Mouse (Mus musculus) neural tube, embryonic 11.5 days (tissue): Measurements from ENCODE around the gene St7l. TPM values are rescaled to one million over a fixed set of nuclear protein-coding genes. Genes with fewer than 3 reads are reported as not detected.

Source experiments
- ATAC-seq: fragments of 200-750 bp; cut with Nextera tagmentation; 2 replicates; pipeline ENCODE4 v1.8.0; 2017; ENCODE audit warnings: moderate number of reproducible peaks, mild to moderate bottlenecking, moderate TSS enrichment, moderate library complexity; ENCODE audit not compliant: insufficient read depth, low FRiP score, low TSS enrichment
- DNase-seq: peaks from one replicate; pipeline ENCODE4 v3.0.0-alpha.2; 2015; ENCODE audit warnings: low spot score
- H3K27ac ChIP-seq: fragments of 300-500 bp; sonication (generic); 2 replicates; pipeline ENCODE4 v1.5.1; 2014; ENCODE audit warnings: low read depth, mild to moderate bottlenecking, low read length
- H3K27me3 ChIP-seq: fragments of 300-500 bp; sonication (generic); 2 replicates; pipeline ENCODE4 v1.6.1; 2014; ENCODE audit warnings: mild to moderate bottlenecking, low read length, mixed read lengths; ENCODE audit not compliant: control insufficient read depth, insufficient read depth
- H3K36me3 ChIP-seq: fragments of 300-500 bp; sonication (generic); 2 replicates; pipeline ENCODE4 v1.6.1; 2014; ENCODE audit warnings: mild to moderate bottlenecking, low read length, moderate library complexity, mixed read lengths; ENCODE audit not compliant: control insufficient read depth, insufficient read depth
- H3K4me1 ChIP-seq: fragments of 300-500 bp; sonication (generic); 2 replicates; pipeline ENCODE4 v1.6.1; 2014; ENCODE audit warnings: low read length, mixed read lengths; ENCODE audit not compliant: control insufficient read depth, insufficient read depth
- H3K4me2 ChIP-seq: fragments of 300-500 bp; sonication (generic); 2 replicates; pipeline ENCODE4 v1.6.1; 2014; ENCODE audit warnings: low read depth, mild to moderate bottlenecking, moderate library complexity
- H3K4me3 ChIP-seq: fragments of 300-500 bp; sonication (generic); 2 replicates; pipeline ENCODE4 v1.5.1; 2014; ENCODE audit warnings: low read depth, low read length
- H3K9ac ChIP-seq: fragments of 300-500 bp; sonication (generic); 2 replicates; pipeline ENCODE4 v1.6.1; 2014; ENCODE audit warnings: mild to moderate bottlenecking, low read length
- H3K9me3 ChIP-seq: fragments of 300-500 bp; sonication (generic); 2 replicates; pipeline ENCODE4 v1.6.1; 2016; ENCODE audit warnings: low read length; ENCODE audit not compliant: control insufficient read depth
- WGBS: fragments of 180-500 bp; shearing (Covaris S2); extraction: QIAGEN DNeasy Blood & Tissue Kit; methylation state at CpG from one replicate; pipeline ENCODE4 v1.1.7; 2014; 5-methylcytosine and 5-hydroxymethylcytosine counted together
- polyA plus RNA-seq: library from polyadenylated mRNA; unstranded; fragments of >200 nt; fragmentation: Nextera tagmentation; extraction: Ambion mirVana; gene quantifications from 2 replicates; pipeline ENCODE4 v1.2.1, GENCODE M21; 2014

The St7l gene
- polyA plus RNA-seq: 34.5 and 36.6 TPM in 2 replicates

DNA sequence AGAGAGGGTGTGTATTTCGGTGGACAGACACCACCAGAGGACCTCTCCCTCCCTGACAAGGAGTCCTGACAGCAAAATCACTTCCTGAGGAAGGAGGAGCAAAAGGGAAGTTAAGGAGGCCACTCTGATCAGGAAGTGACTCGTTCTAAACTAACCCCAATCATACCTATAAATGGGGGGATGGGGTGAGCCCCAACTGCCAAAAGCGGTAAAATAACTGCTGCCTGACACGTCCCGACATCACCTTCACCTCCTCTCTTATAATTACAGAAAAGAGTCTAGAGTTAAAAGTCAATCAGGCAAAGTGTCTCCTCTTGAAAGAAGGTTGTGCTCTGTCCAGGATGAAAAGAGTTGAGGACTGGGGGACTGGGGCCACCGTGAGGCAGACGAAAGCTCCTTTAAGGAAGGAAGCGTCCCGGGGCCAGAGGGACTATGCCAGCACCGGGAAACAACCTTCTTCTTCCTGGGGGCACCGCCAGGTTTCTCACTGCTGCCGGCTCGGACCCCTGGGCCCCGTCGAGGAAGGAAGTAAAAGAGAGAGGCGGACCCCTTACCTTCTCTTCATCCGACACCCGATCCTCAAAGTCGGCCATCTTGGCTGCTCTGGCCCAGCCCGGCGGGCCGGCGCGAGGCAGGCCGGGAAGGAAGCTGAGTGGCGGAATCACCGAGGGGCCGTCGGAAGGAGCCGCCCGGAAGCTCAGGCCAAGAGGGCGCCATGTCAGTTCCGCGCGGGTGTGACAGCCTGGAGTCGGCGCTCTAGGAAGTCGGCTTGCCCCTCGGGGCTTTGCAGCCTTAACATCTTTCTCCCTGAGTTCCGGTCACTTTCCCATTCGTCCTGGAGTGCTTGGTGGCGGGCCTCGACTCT is at the start of gene St7l, which contains the start of gene Capza1:
St7l (plus strand) TSS at position 220 of the 865 bp plus-strand sequence.
Capza1 (minus strand) TSS at position 720 of the 865 bp plus-strand sequence.
- H3K4me3 ChIP-seq: peak within 1 kb of the TSS; percentile 98
- H3K9ac ChIP-seq: peak within 1 kb of the TSS; percentile 97
- WGBS: under 1% methylated on average over 43 of the region's 43 CpGs
- H3K4me2 ChIP-seq: peak within 1 kb of the TSS; percentile 76
- peak within 1 kb of the TSS; percentile 91 for H3K27ac ChIP-seq
- no peaks in the 10 kb centered on the region for H3K27me3 ChIP-seq
- no peaks in the 10 kb centered on the region for H3K9me3 ChIP-seq
- DNase-seq (peak; percentile 92), ATAC-seq (peak; percentile 98)
- peaks cover 3% of the 10 kb centered on the region; the same call in 1 of the 2 replicates for H3K4me1 ChIP-seq
- H3K36me3 ChIP-seq: no peaks in the 10 kb centered on the region

DNA sequence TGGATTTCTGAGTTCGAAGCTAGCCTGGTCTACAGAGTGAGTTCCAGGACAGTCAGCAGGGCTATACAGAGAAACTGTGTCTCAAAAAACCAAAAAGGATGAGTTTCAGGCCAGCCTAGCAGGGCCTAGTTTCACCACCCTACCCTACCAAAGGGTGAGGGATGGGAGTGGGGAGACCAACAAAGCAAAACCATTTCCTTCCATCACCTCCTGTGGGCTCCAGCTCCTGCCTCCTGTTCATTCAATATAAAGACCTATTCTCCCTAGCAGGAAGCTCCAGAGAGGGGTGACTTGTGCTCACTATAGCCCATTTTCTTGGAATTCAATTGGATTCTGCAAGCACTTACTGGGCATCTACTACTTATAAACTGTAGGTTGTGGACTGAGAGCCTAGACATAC is 49.1 kb upstream of the St7l start:
- no peak overlapping the region for H3K9ac ChIP-seq
- H3K4me2 ChIP-seq: no peak overlapping the region
- DNase-seq: no peak
- no peaks in the 10 kb centered on the region for H3K9me3 ChIP-seq
- H3K4me1 ChIP-seq: peaks cover 5% of the 10 kb centered on the region
- no peak overlapping the region for H3K4me3 ChIP-seq
- H3K27ac ChIP-seq: no peak overlapping the region
- no peak for ATAC-seq
- no peaks in the 10 kb centered on the region for H3K36me3 ChIP-seq
- WGBS: 84% methylated on average over 1 of the region's 1 CpGs
- no peaks in the 10 kb centered on the region for H3K27me3 ChIP-seq

DNA sequence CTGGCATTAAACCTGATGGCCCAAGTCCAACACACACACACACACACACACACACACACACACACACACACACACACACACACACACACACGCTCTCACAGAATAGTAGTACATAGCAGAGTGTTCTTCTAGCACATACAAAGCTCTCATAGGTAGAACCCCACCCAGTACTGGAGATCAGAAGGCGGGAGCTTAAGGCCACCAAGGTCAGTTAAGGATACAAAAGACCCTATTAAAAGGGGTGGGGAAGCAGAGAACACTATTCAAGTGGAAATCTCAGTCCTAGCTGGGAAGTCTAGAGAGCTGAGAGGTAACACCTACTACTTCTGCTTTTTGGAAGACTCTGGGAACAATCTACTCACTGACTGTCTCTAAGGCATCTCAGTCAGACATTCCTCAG is 48.5 kb upstream of the St7l start:
- ATAC-seq: no peak
- WGBS: 64% methylated on average over 2 of the region's 2 CpGs
- no peak for DNase-seq

DNA sequence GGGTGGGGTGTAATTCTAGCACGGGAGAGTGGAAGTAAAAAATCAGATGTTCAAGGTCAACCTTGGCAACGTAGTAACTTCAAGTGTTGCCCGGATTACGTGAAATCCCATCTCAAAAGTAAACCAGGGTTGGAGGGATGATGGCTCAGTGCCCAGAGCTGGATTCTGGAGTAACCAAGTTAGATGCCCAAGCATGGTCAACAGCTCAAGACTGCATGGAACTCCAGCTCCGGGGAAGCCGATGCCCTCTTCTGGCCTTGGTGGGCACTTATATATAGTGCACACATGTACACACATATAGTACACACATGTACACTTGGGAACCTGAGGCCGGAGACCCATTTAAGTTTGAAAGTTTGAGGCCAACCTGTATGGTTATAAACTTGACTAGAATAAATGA is 47.7 kb upstream of the St7l start:
- Histone ChIP-seq H3K4me1 (peaks cover 5% of the 10 kb centered on the region), H3K4me3 (no peak overlapping the region), H3K9ac (no peak overlapping the region), H3K36me3 (no peaks in the 10 kb centered on the region), H3K4me2 (no peak overlapping the region), H3K27ac (no peak overlapping the region), H3K27me3 (no peaks in the 10 kb centered on the region), H3K9me3 (no peaks in the 10 kb centered on the region)
- 99% methylated on average over 7 of the region's 7 CpGs for WGBS
- DNase-seq (no peak), ATAC-seq (no peak)

More for the DNA sequence above, 48.5 kb upstream of the St7l start:
- Histone ChIP-seq H3K4me3 (no peak overlapping the region), H3K4me1 (peaks cover 5% of the 10 kb centered on the region), H3K27me3 (no peaks in the 10 kb centered on the region), H3K36me3 (no peaks in the 10 kb centered on the region), H3K4me2 (no peak overlapping the region), H3K9ac (no peak overlapping the region), H3K9me3 (no peaks in the 10 kb centered on the region), H3K27ac (no peak overlapping the region)

DNA sequence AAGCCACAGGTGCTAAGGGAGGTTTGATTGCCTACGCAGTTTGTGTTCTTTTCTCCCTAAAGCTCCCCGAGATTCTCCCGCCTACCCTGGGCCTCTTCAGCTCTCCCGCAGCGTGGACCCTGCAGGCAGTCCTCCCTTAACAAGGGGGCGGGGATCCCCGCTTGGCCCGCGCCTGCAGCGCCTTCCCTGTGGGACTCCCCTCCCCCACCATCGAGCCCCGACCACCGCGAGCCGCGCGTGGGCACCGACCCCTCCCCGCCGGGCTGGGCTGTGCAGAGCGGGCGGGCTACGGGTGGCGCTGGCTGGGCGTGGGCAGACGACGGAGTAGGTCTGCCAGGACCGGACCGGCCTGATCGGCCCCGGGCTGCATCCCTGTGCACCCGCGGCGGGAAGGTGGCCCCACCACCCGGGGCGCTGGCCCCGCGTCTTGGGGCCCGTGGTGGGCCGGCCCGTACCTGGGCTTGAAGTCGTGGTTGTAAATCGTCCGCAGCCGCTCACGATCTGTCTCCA is 46.3 kb upstream of the St7l start:
- H3K27ac ChIP-seq: 0 out of 2 replicates have a peak overlapping the region, but pooled peaks have one; percentile 23
- H3K4me2 ChIP-seq: peak overlapping the region; percentile 95
- no peaks in the 10 kb centered on the region for H3K9me3 ChIP-seq
- H3K27me3 ChIP-seq: no peaks in the 10 kb centered on the region
- H3K9ac ChIP-seq: peak overlapping the region; percentile 78
- H3K4me1 ChIP-seq: peaks cover 5% of the 10 kb centered on the region
- ATAC-seq (peak; percentile 62), DNase-seq (peak; percentile 56)
- no peaks in the 10 kb centered on the region for H3K36me3 ChIP-seq
- under 1% methylated on average over 46 of the region's 46 CpGs for WGBS
- H3K4me3 ChIP-seq: peak overlapping the region; percentile 83

DNA sequence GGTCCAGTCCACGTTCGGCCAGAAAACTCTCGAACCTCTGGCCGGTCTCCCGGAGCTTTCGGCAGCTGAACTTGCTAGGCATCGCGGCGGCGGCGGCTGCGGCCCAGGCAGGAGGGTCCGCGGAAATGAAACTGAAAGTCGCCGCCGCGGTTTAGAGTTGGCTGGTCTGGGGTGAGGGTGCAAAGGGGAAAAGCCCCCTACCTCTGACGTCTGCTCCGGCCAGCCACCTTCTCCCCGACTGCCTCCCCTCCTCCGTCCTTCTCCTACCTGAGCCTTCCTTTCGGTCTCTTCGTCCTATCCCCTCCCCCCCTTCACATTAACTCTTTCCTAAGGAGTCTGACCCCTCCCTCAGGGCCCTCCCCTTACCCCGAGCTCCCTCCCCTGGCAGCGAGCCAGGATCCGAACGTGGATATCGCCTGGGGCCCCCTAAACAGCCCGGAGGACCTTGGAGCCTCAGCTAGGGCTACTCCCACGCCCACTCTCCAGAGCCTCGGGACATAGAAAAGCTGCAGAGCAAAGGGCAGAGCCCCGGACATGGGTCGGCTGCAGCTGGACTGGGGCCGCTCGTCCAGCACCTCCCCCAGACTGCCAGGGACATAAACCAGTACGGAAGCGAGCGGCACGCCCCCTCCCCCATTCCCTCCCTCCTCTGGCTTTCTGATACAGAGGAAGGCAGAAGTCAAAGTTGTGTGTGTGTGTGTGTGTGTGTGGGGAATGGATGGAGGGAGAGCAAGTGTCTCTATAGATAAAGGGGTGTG is 45.6 kb upstream of the St7l start, which contains the start of gene Mov10:
Mov10 (minus strand) TSS at position 573 of the 758 bp plus-strand sequence.
- DNase-seq (peak; percentile 80), ATAC-seq (peak; percentile 83)
- H3K36me3 ChIP-seq: no peaks in the 10 kb centered on the region
- no peaks in the 10 kb centered on the region for H3K27me3 ChIP-seq
- 0 out of 2 replicates have a peak within 1 kb of the TSS, but pooled peaks have one; percentile 23 for H3K27ac ChIP-seq
- under 1% methylated on average over 40 of the region's 40 CpGs for WGBS
- H3K4me2 ChIP-seq: peak within 1 kb of the TSS; percentile 95
- peak within 1 kb of the TSS; percentile 78 for H3K9ac ChIP-seq
- peak within 1 kb of the TSS; percentile 83 for H3K4me3 ChIP-seq
- H3K4me1 ChIP-seq: peaks cover 5% of the 10 kb centered on the region
- H3K9me3 ChIP-seq: no peaks in the 10 kb centered on the region

DNA sequence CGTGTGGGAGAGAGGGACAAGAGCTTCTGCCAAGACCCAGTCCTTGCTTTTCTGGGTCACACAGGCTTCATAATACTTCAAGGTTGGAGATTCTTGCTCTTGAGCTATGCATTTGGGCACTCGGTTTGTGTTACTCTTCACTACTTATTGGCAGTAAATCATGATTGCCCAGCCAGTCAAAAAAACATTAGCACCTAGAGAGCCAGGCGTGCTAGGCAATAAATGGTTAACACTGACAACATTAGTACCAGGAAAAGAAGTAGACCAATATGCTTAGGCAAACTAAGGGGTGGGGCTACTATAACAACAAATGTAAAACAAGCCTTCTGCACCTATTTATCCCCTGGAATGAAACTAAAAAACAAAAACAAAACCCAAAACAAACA is 45.1 kb upstream of the St7l start:
- ATAC-seq (no peak; the same call in 1 of the 2 replicates), DNase-seq (no peak)
- WGBS: 4% methylated on average over 3 of the region's 3 CpGs
- Histone ChIP-seq H3K36me3 (no peaks in the 10 kb centered on the region), H3K4me1 (peaks cover 5% of the 10 kb centered on the region), H3K9me3 (no peaks in the 10 kb centered on the region), H3K4me2 (peak overlapping the region; percentile 95), H3K27ac (no peak overlapping the region), H3K27me3 (no peaks in the 10 kb centered on the region), H3K4me3 (peak overlapping the region; percentile 83), H3K9ac (peak overlapping the region; percentile 78)

DNA sequence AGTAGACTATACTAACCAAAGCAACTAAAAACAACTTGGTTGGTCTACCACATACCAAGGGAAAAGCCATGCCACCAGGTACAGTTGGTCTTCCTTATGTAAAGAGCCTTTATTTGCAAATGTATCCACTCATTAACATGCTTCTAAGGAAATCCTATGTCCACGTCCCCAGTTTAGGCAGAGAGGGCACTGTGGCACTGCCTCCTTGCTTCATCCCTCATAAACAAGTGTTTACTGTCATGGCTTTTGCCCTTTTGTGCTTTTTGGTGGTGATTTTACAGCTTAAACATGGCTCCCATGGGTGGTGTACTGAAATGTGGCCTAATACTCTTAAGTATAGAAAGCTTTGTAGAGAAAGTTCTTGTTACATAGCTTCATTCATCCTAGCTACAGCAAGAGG is 43.4 kb upstream of the St7l start:
- H3K27ac ChIP-seq: no peak overlapping the region
- H3K9ac ChIP-seq: no peak overlapping the region
- 56% methylated on average over 1 of the region's 1 CpGs for WGBS
- H3K4me2 ChIP-seq: no peak overlapping the region
- H3K4me3 ChIP-seq: no peak overlapping the region
- ATAC-seq (no peak), DNase-seq (no peak)
- H3K4me1 ChIP-seq: peaks cover 5% of the 10 kb centered on the region
- H3K9me3 ChIP-seq: no peaks in the 10 kb centered on the region
- no peaks in the 10 kb centered on the region for H3K36me3 ChIP-seq
- H3K27me3 ChIP-seq: no peaks in the 10 kb centered on the region
